Mouse (Mus musculus): ENCODE measurements at regions not wholly inside any gene's neighbourhood (a gene's known extent, or its start where the extent isn't known, plus 50 kb on each side); places are given as distances from the start of the nearest gene placed in this dataset.

GRCm38 (mm10) chr11:19423268-19423667 is 404.5 kb upstream of the Meis1 start:
- Histone ChIP-seq H3ac (ENCODE audit: control insufficient read depth, insufficient read length) (no peak overlapping the region), H3K4me3 (no peak overlapping the region), H3K4me2 (ENCODE audit: low read depth) (peak overlapping the region; percentile 85), H3K36me3 (ENCODE audit: control insufficient read depth, insufficient read depth) (no peaks in the 10 kb centered on the region), H3K27me3 (ENCODE audit: control insufficient read depth, insufficient read depth, insufficient read length) (no peaks in the 10 kb centered on the region), H3K79me2 (ENCODE audit: control insufficient read depth, insufficient read depth) (no peaks in the 10 kb centered on the region)
- TF ChIP-seq CEBPB (IDR thresholded peaks at IDR 0.05; ENCODE audit: insufficient read depth, poor library complexity, severe bottlenecking) (no peak), MYOG (IDR thresholded peaks at IDR 0.05; ENCODE audit: control insufficient read depth in 1 of 3, insufficient read depth in 1 of 3, insufficient read length in 2 of 3, low read depth in 2 of 3) (no peak), TCF12 (IDR thresholded peaks at IDR 0.05; ENCODE audit: insufficient read depth, poor library complexity, severe bottlenecking) (no peak), E2F4 (IDR thresholded peaks at IDR 0.05; ENCODE audit: insufficient read depth) (no peak), MAX (IDR thresholded peaks at IDR 0.05; ENCODE audit: low read depth) (no peak), REST (IDR thresholded peaks at IDR 0.05; ENCODE audit: insufficient read depth, insufficient read length) (no peak)

GRCm38 (mm10) chr11:19423841-19424815 is 405.3 kb upstream of the Meis1 start:
- TF ChIP-seq MAX (IDR thresholded peaks at IDR 0.05; ENCODE audit: low read depth) (no peak), TCF3 (IDR thresholded peaks at IDR 0.05; ENCODE audit: insufficient read length, low read depth) (peak; percentile 54), REST (IDR thresholded peaks at IDR 0.05; ENCODE audit: insufficient read depth, insufficient read length) (no peak), E2F4 (IDR thresholded peaks at IDR 0.05; ENCODE audit: insufficient read depth) (no peak), USF1 (IDR thresholded peaks at IDR 0.05; ENCODE audit: low read depth) (peak; percentile 45), MYOD1 (IDR thresholded peaks at IDR 0.05; ENCODE audit: control insufficient read depth in 1 of 3, insufficient read length in 2 of 3, low read depth in 2 of 3) (peak; percentile 38 to 78 (median 78)), POLR2A (IDR thresholded peaks at IDR 0.05; ENCODE audit: insufficient read length, low read depth) (no peak), TCF12 (IDR thresholded peaks at IDR 0.05; ENCODE audit: insufficient read depth, poor library complexity, severe bottlenecking) (peak; percentile 87), CEBPB (IDR thresholded peaks at IDR 0.05; ENCODE audit: insufficient read depth, poor library complexity, severe bottlenecking) (peak; percentile 51; the same call in 1 of the 2 replicates), POLR2AphosphoS2 (IDR thresholded peaks at IDR 0.05; ENCODE audit: insufficient read length, low read depth) (no peak), MYOG (IDR thresholded peaks at IDR 0.05; ENCODE audit: control insufficient read depth in 1 of 3, insufficient read depth in 1 of 3, insufficient read length in 2 of 3, low read depth in 2 of 3) (peak in 2 of 3 experiments; percentile 68 to 72), SRF (IDR thresholded peaks at IDR 0.05; ENCODE audit: control insufficient read depth, insufficient read length, low read depth) (peak; percentile 88)
- Histone ChIP-seq H3K36me3 (ENCODE audit: control insufficient read depth, insufficient read depth) (no peaks in the 10 kb centered on the region), H3K79me2 (ENCODE audit: control insufficient read depth, insufficient read depth) (no peaks in the 10 kb centered on the region), H3K4me2 (ENCODE audit: low read depth) (peak overlapping the region; percentile 85), H3ac (ENCODE audit: control insufficient read depth, insufficient read length) (no peak overlapping the region), H3K27me3 (ENCODE audit: control insufficient read depth, insufficient read depth, insufficient read length) (no peaks in the 10 kb centered on the region), H3K4me3 (peak overlapping the region; percentile 1)

GRCm38 (mm10) chr11:19427559-19427958 is 408.8 kb upstream of the Meis1 start:
- H3K79me2 ChIP-seq (ENCODE audit: control insufficient read depth, insufficient read depth): no peaks in the 10 kb centered on the region
- TF ChIP-seq POLR2A (IDR thresholded peaks at IDR 0.05; ENCODE audit: insufficient read length, low read depth): no peak
- no peak for TF ChIP-seq MAX (IDR thresholded peaks at IDR 0.05; ENCODE audit: low read depth)
- no peak for TF ChIP-seq REST (IDR thresholded peaks at IDR 0.05; ENCODE audit: insufficient read depth, insufficient read length)
- TF ChIP-seq TCF3 (IDR thresholded peaks at IDR 0.05; ENCODE audit: insufficient read length, low read depth): no peak
- TF ChIP-seq MYOD1 (IDR thresholded peaks at IDR 0.05; ENCODE audit: control insufficient read depth in 1 of 3, insufficient read length in 2 of 3, low read depth in 2 of 3): peak in 2 of 3 experiments; percentile 57 to 70
- TF ChIP-seq POLR2AphosphoS2 (IDR thresholded peaks at IDR 0.05; ENCODE audit: insufficient read length, low read depth): no peak
- no peak overlapping the region for H3ac ChIP-seq (ENCODE audit: control insufficient read depth, insufficient read length)
- no peaks in the 10 kb centered on the region for H3K27me3 ChIP-seq (ENCODE audit: control insufficient read depth, insufficient read depth, insufficient read length)
- no peaks in the 10 kb centered on the region for H3K36me3 ChIP-seq (ENCODE audit: control insufficient read depth, insufficient read depth)
- peak overlapping the region; percentile 4 for H3K4me2 ChIP-seq (ENCODE audit: low read depth)
- H3K4me3 ChIP-seq: no peak overlapping the region

GRCm38 (mm10) chr11:19433680-19434619 is 415.2 kb upstream of the Meis1 start:
- no peaks in the 10 kb centered on the region for H3K27me3 ChIP-seq (ENCODE audit: control insufficient read depth, insufficient read depth, insufficient read length)
- H3K36me3 ChIP-seq (ENCODE audit: control insufficient read depth, insufficient read depth): no peaks in the 10 kb centered on the region
- TF ChIP-seq REST (IDR thresholded peaks at IDR 0.05; ENCODE audit: insufficient read depth, insufficient read length) (no peak), MYOG (IDR thresholded peaks at IDR 0.05; ENCODE audit: control insufficient read depth in 1 of 3, insufficient read depth in 1 of 3, insufficient read length in 2 of 3, low read depth in 2 of 3) (no peak), USF1 (IDR thresholded peaks at IDR 0.05; ENCODE audit: low read depth) (no peak), POLR2AphosphoS2 (IDR thresholded peaks at IDR 0.05; ENCODE audit: insufficient read length, low read depth) (no peak), POLR2A (IDR thresholded peaks at IDR 0.05; ENCODE audit: insufficient read length, low read depth) (no peak), E2F4 (IDR thresholded peaks at IDR 0.05; ENCODE audit: insufficient read depth) (no peak), CEBPB (IDR thresholded peaks at IDR 0.05; ENCODE audit: insufficient read depth, poor library complexity, severe bottlenecking) (no peak), TCF3 (IDR thresholded peaks at IDR 0.05; ENCODE audit: insufficient read length, low read depth) (no peak), MYOD1 (IDR thresholded peaks at IDR 0.05; ENCODE audit: control insufficient read depth in 1 of 3, insufficient read length in 2 of 3, low read depth in 2 of 3) (no peak), SRF (IDR thresholded peaks at IDR 0.05; ENCODE audit: control insufficient read depth, insufficient read length, low read depth) (no peak), MAX (IDR thresholded peaks at IDR 0.05; ENCODE audit: low read depth) (no peak), TCF12 (IDR thresholded peaks at IDR 0.05; ENCODE audit: insufficient read depth, poor library complexity, severe bottlenecking) (no peak)
- H3K4me3 ChIP-seq: no peak overlapping the region
- H3ac ChIP-seq (ENCODE audit: control insufficient read depth, insufficient read length): no peak overlapping the region
- H3K79me2 ChIP-seq (ENCODE audit: control insufficient read depth, insufficient read depth): no peaks in the 10 kb centered on the region
- no peak overlapping the region for H3K4me2 ChIP-seq (ENCODE audit: low read depth)
